Mouse (Mus musculus): ENCODE data around the gene Neu1. TPM values are rescaled to one million over a fixed set of nuclear protein-coding genes. Genes with fewer than 3 reads are reported as not detected.
"Not testable (repeated sequence)": the region's sequence is repeated elsewhere in the genome, so short reads cannot be mapped to it uniquely, and the experiment has no call there.

Gene Neu1
- polyA plus RNA-seq, 1 experiment, result 53.6 TPM

DNA sequence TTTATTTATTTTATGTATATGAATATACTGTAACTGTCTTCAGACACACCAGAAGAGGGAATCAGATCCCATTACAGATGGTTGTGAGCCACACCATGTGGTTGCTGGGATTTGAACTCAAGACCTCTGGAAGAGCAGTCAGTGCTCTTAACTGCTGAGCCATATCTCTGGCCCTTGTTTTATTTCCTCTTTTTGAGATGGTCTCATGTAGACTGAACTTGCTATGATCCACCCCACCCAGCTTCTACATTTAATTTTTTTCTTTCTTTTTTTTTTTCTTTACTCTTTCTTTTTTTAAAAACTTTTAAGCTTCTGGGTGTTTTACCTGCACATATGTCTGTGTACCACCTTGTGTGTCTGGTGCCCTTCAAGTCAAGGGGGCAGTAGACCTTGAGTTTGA, 30.2 kb upstream of the Neu1 start:
- not testable (repeated sequence) for DNase-seq (ENCODE audit: extremely low spot score in 1 of 2, low spot score in 1 of 2)

DNA sequence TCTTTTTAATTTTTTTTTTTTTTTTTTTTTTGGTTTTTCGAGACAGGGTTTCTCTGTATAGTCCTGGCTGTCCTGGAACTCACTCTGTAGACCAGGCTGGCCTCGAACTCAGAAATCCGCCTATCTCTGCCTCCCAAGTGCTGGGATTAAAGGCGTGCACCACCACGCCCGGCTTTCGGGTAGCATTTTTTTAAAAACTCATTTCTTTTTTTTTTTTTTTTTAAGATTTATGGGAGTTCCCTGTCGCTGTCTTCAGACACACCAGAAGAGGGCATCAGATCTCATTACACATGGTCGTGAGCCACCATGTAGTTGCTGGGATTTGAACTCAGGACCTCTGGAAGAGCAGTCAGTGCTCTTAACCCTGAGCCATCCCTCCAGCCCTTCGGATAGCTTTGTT, 29.1 kb upstream of the Neu1 start:
- not testable (repeated sequence) for DNase-seq (ENCODE audit: extremely low spot score in 1 of 2, low spot score in 1 of 2)

DNA sequence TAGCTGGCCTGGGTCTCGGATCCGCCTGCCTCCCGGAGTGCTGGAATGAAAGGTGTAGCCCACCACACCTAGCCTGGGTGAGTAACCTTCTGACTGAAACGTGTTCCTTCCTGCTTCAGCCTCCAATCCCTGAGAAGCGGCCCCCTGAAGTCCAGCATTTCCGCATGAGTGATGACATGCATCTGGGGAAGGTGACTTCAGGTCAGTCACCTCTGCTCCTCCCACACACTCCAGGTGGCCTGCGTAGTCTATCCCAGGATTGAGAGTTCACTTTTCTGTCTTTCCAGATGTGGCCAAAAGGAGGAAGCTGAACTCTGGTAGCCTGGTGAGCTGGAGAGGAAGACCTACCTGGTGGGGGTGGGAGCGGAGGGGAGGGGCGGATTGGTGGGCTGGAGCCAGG, 28.2 kb upstream of the Neu1 start:
- DNase-seq (ENCODE audit: extremely low spot score in 1 of 2, low spot score in 1 of 2), result no peak

DNA sequence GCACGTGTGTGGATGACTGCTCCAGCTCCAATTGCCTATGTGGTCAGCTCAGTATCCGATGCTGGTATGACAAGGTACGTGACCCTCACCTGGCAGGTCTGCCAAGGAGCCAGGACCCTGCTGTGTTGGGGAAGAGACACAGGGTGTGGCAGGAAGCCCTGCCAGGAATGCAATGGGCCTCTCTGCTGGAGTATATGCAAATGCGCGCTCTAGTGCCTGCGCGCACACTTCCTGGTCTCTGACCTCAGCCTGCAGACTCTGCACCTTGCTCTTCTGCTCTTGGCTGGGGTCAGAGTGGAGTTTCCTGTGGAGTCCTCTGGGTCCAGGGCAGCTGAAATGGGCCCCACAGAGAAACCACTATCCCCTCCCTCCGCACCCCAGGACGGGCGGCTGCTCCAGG, 20.1 kb upstream of the Neu1 start:
- no peak for DNase-seq (ENCODE audit: extremely low spot score in 1 of 2, low spot score in 1 of 2)

DNA sequence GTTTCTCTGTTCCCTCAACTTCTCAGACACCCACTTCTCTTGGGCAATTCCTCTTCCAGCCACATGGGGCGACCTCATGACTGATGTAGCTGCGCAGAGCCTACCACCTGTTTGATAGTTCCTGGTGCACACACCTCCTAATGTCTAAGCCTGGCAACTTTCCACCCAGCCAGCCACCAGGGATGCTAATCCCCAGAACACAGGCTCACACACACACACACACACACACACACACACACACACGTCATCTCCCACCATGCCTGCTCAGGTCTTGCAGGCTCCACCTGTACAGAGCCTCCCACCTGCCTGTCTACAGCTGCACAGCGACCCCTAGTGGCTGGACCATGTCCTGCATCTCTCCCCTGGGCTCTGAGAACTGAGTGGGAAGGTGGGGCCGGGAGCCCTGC, 19.1 kb upstream of the Neu1 start:
- DNase-seq (ENCODE audit: extremely low spot score in 1 of 2, low spot score in 1 of 2), result peak in 1 of 2 experiments; percentile 69

DNA sequence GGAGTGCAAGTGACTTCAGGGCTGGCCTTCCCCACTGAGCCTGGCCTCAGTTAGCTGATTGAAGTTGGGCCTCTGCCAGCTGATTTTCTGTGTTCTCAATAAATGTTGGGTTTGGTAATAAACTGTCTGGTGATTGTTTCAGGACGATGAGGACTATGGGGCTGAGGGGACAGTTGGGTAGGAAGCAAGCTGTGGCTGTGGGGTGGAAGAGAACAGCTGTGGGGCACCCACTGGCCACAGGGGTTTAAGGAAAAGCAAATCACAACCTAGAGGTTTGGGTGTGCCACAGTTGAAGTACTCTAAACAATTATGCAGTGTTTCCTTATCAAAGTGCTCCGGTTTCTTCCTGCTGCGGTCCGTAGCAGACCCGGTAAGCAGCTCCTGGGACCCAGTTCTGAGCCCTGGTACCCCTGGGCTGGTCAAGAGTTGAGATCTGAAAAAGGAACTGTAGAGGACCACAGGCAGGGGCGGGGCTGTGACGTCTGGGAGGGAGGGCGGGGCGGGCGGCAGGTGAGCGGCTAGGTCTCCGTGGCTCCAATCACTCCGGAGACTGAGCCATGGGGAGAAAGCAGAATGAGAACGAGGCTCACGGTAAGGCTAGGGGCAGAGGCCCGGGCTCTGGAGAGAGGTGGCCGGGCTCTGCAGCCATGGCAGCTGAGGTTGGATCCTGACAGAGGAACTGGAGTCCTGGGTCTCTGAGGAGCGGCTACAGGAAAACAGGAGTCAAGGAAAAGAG, 17.0 kb upstream of the Neu1 start, which contains the start of gene Slc44a4:
TSS of gene Slc44a4 (plus strand) at position 537 of the 736 bp plus-strand sequence.
- DNase-seq (ENCODE audit: extremely low spot score in 1 of 2, low spot score in 1 of 2), result no peak

DNA sequence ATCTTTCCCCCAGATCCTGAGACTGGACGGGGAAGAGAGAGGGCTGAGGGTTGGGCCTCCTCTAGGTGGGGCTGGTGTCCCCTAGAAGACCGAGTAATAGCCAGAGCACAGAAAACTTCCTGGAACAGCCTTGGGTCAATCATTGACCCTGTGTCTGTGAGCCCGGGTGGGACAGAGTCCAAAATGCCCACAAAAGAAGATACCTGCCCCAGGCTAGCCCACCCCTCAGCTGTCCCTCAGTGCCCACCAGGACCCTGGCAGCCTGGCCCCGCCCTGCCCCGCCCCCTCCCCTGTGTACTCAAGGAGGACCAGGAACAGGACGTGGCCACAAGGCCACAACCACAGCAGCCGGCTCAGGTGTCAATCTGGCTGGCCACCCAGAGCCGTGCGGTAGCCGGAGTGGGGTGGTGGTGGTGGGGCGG, 15.6 kb upstream of the Neu1 start:
- no peak for DNase-seq (ENCODE audit: extremely low spot score in 1 of 2, low spot score in 1 of 2)

DNA sequence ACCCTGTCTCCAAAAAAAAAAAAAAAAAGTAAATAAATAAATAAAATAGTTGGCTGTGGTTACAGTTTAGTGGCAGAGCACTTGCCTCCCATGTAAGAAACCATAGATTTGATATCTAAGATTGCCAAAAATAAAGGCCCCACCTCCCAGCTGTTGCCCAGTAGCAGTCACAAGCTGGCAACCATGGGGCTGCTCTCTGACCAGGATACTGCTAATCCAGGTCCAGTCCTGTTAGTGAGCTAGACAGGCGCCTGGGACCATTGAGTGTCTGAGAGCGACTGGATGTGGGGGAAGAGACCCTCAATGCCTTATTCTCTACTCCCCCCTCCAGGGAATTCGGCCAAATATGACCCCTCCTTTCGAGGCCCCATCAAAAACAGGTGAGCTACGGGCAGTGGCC, 14.7 kb upstream of the Neu1 start:
- DNase-seq (ENCODE audit: extremely low spot score in 1 of 2, low spot score in 1 of 2), result no peak

DNA sequence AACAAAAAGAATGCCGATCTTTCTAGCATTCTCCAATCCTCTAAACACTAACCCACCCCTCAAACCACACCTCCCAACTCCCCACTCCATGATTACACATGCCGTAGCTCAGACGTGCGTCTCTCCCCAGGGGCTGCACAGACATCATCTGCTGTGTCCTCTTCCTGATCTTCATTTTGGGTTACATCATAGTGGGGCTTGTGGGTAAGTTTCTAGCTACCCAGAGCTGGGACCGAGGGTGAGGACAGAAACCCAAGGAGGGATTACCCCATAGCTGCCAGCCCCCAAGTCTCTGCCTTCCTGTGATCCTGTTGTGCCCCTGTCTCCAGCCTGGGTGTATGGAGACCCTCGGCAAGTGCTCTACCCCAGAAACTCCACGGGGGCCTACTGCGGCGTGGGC, 13.9 kb upstream of the Neu1 start:
- no peak for DNase-seq (ENCODE audit: extremely low spot score in 1 of 2, low spot score in 1 of 2)

DNA sequence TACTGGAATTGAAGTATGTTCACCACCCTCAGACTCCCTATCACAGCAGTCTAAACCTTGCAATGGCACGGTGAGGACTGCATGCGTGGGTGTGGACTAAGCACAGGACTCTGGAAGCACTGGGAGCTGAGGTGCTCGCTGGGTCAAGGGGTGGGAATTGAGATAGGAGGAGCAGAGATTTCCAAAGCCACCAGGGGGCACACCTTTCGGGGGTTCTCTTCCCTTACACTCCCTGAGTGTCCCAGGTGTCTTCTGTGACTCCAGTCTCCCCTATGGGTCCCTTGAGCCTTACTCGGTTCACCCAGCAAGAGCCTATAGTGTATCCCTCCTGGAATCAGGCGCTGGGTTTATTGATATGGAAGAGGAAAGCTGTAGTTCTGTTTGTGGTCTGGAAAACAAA, 8.1 kb upstream of the Neu1 start:
- no peak for DNase-seq (ENCODE audit: extremely low spot score in 1 of 2, low spot score in 1 of 2)

DNA sequence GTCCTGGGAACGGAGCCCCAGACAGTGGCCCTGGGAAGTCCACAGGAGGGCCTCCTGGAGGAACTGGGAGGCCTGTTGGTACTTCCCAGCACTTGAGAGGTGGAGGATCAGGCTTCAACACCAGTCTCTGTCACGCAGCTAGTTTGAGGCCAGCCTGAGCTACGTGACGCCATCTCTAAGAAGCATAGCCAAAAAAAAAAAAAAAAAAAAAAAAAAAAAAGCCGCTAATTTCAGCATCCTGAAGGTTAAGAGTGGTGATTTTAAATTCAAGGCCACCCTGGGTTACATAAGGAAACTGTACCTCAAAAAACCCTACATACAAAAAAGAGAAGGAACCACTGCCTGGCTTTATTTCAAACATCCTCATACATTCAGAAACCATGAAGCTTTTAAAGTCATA, 6.8 kb upstream of the Neu1 start:
- no peak for DNase-seq (ENCODE audit: extremely low spot score in 1 of 2, low spot score in 1 of 2)

DNA sequence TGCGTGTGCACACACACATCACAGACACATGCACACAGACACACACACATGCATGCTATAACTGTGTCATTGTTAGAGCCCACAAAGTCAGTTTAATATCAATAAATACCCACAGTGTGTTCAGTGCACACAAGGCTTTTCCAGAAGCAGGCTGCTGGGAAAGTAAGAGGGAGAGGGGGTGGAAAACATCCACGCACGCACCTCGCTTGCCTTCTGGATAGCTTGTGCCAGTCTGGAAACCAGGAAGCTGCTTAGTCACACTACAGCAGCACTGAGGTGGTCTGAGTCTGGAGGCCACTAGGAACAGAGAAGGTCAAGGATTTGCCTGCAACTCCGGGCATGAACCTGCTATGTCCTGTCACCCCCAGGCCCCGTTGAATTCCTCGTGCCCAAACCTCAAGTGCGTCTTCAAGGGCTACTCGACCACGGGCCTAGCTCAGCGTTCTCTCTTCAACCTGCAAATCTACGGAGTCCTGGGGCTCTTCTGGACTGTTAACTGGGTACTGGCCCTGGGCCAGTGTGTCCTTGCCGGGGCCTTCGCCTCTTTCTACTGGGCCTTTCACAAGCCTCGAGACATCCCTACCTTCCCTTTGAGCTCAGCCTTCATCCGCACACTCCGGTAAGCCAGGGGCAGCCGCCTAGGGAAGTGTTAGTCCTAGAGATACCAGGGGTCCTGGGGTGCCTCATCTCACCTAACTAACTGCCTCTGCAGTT, 3.6 kb upstream of the Neu1 start:
- DNase-seq (ENCODE audit: extremely low spot score in 1 of 2, low spot score in 1 of 2), result peak in 1 of 2 experiments; percentile 55

DNA sequence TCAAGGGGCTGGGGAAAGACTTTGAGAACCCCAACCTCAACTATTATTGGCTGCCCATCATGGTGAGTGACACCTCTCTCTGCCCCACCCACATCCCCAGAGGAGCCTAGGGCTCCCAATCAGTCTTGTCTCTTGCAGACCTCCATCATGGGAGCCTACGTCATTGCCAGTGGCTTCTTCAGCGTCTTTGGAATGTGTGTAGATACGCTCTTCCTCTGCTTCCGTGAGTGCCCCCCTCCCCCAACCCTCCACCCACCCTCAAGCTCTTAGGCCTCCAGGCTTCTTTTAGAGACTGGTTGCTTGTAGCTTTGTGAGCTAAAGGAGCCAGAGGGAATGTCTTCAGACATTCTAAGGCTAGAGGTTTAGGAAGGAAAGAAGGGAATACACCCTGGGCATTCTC, 2.2 kb upstream of the Neu1 start:
- no peak for DNase-seq (ENCODE audit: extremely low spot score in 1 of 2, low spot score in 1 of 2)

DNA sequence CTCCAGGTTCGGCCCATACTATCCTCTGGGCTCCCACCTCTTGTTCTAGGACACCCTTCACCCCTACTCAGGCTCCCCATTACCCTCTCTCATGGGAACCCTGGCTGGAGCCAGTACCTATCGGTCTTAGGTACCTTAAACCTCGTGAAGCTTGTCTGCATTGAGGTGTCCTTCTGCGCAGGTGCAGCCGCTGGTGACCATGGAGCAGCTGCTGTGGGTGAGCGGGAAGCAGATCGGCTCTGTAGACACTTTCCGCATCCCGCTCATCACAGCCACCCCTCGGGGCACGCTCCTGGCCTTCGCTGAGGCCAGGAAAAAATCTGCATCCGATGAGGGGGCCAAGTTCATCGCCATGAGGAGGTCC, 664 bp downstream of the Neu1 start:
- peak in 1 of 2 experiments; percentile 48 for DNase-seq (ENCODE audit: extremely low spot score in 1 of 2, low spot score in 1 of 2)

DNA sequence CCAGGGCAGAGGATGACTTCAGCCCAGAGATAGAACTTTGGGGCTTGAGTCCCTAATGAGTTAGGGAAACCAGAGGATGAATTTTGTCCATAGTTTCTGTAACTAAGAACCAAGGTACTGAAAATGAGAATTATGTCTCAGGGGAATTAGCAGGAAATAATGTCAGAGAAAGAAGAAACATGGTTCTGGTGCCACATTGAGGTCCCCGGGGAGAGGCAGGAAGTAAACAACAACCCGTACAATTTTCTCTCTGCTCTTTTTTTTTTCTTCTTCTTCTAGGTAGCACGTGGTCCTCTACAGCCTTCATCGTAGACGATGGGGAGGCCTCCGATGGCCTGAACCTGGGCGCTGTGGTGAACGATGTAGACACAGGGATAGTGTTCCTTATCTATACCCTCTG, 1.2 kb downstream of the Neu1 start:
- DNase-seq (ENCODE audit: extremely low spot score in 1 of 2, low spot score in 1 of 2), result no peak

DNA sequence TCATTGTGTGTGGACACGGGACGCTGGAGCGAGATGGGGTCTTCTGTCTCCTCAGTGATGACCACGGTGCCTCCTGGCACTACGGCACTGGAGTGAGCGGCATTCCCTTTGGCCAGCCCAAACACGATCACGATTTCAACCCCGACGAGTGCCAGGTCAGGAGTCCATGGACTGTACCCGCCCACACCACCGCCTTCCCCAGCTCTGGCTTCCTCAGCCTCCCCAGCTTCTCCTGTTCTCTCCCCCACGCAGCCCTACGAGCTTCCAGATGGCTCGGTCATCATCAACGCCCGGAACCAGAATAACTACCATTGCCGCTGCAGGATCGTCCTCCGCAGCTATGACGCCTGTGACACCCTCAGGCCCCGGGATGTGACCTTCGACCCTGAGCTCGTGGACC, 3.0 kb downstream of the Neu1 start:
- peak in 1 of 2 experiments; percentile 29 for DNase-seq (ENCODE audit: extremely low spot score in 1 of 2, low spot score in 1 of 2)

DNA sequence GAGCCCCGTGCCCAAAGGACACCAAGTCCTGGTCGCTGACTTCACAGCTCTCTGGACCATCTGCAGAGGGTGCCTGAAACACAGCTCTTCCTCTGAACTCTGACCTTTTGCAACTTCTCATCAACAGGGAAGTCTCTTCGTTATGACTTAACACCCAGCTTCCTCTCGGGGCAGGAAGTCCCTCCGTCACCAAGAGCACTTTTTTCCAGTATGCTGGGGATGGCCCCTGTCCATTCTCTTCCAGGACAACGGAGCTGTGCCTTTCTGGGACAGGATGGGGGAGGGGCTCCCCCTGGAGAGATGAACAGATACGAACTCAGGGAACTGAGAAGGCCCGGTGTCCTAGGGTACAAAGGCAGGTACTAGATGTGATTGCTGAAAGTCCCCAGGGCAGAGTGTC, 3.8 kb downstream of the Neu1 start:
- DNase-seq (ENCODE audit: extremely low spot score in 1 of 2, low spot score in 1 of 2), result no peak

DNA sequence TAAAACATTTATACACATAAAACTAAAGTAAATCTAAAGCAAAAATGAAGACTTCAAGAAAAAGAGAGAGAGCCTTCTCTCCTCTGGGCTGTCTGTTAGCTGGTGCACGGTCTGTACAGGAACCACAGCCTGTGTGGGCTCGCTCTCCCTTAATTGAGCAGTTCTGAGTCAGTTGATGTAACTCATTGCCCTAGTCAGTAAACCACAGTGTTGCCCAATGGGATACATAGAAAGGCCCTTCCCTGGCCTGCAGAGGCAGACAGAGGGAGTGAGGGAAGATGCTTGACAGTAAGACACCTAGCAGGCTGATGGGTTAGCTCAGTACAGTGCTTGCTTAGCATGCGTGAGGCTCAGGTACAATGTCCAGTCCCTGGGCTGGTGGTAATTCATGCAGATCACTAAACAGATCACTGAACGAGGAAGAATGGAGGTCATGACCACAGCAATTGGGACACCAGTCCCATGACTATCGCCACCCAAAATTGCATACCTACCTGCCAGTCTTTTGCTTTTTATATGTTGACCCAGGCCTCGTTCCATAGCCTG, 7.0 kb downstream of the Neu1 start:
- no peak for DNase-seq (ENCODE audit: extremely low spot score in 1 of 2, low spot score in 1 of 2)

DNA sequence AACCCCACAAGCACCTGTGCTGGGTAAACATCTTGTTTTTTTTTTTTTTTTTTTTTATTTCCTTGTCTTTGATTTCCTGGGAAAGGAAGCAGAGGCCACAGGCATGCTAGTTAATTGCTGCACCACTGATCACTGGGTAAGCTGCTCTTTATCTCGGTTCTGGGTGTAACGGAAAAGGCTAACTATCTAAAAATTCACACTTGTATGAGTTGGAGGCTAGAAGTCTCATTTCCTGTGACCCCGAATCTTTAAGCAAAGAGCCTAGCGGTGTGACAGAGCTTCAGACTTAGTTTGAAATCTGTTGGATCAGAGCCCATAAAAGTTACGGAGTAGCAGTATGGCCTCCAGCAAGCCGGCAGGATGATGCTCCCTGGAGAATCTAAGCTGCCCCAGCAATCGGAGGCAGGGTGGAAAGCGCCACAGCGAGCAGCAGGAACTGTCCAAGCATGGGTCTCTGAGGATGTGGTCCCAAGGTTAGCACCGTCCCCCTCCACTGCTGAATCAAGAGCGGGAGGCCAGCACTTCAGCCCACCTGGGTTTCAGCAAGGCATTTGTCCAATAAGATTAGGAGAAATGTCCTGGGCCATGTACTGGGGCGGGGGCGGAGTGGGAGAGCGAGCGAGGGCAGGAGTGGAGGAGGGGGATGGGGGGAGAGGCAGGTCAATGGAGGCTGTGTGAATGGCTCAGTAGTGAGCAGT, 10.4 kb downstream of the Neu1 start:
- DNase-seq (ENCODE audit: extremely low spot score in 1 of 2, low spot score in 1 of 2), result no peak

DNA sequence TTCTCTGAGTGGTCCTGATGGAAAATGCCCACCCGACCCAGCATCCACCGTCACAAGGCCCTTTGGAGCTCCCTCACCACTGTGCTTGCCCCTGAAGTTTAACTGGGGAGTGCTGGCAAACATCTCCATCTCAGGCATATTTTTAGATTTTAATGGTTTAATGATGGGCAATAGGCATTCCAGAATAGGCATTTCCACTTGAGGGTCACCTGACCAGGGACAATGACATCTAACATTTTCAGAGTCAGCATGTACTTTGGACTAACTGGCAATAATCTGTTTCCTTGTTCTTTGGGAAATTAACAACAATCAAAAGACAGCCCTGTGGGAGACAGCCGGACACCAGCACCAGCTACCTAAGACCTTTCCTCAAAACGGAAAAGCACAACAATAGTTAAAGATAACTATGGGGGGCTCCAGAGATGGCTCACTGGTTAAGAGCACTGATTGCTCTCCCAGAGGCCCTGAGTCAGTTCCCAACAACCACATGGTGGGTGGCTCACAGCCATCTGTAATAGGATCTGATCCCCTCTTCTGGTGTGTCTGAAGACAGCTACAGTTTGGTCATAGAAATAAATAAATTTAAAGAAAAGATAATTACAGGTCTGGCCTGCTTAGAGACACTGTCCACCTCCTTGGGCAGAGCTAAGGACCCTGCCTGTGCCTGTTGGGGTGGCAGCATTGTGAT, 12.2 kb downstream of the Neu1 start:
- DNase-seq (ENCODE audit: extremely low spot score in 1 of 2, low spot score in 1 of 2), result no peak

DNA sequence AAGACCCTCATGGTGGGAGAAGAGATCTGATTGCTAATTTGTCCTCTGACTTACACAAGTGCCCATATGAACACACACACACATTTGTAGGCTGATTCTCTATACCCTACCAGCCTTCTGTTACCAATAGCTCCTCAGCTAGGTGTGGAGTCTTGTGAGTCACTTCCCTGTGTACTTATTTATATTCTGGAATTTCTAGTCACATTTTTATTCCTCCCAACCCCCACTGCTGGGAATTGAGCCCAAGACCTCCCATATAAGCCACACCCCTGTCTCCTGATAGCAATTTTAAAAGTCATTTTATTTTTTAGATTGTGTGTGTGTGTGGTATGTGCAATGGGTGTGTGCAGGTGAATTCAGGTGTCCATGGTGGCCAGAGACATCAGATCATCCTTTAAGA, 13.3 kb downstream of the Neu1 start:
- DNase-seq (ENCODE audit: extremely low spot score in 1 of 2, low spot score in 1 of 2), result no peak
